Mouse (Mus musculus) T-helper 1 cell (primary cell): ENCODE results near the gene Pi4kb.
"Not testable (repeated sequence)": the region's sequence is repeated elsewhere in the genome, so short reads cannot be mapped to it uniquely, and the experiment has no call there.

Experiments
- in situ Hi-C: fragments of 300-600 bp; cut with MboI, MseI; formaldehyde crosslinking; loops from one replicate; pipeline ENCODE4 v1.15.1; 2025; ENCODE audit warnings: high pct_unique_total_duplicates

Pi4kb gene

GRCm38 (mm10) chr3:95015337-95015872 lies 40.9 kb downstream of the Pi4kb start, which contains the start of gene Zfp687:
TSS of gene Zfp687 (minus strand) at chr3:95015448.
- in situ Hi-C loops: no loop called here

- in situ Hi-C loops: no loop called here
Observed at GRCm38 (mm10) chr3:95015891-95016531, 41.5 kb downstream of the Pi4kb start.

- in situ Hi-C loops: no loop called here
Observed at GRCm38 (mm10) chr3:95016532-95017056, 42.1 kb downstream of the Pi4kb start.

- in situ Hi-C loops: no loop called here
Observed at GRCm38 (mm10) chr3:95018741-95019140, 44.2 kb downstream of the Pi4kb start.

GRCm38 (mm10) chr3:95020956-95021355 lies 46.4 kb downstream of the Pi4kb start:
- in situ Hi-C loops: not testable (repeated sequence)

GRCm38 (mm10) chr3:95024551-95024950 lies 50.0 kb downstream of the Pi4kb start:
- in situ Hi-C loops: no loop called here

GRCm38 (mm10) chr3:95025202-95025601 lies 50.7 kb downstream of the Pi4kb start:
- in situ Hi-C loops: no loop called here

- in situ Hi-C loops: no loop called here
Observed at GRCm38 (mm10) chr3:95027057-95027645, 52.6 kb downstream of the Pi4kb start.

- in situ Hi-C loops: no loop called here
Observed at GRCm38 (mm10) chr3:95027701-95028100, 53.2 kb downstream of the Pi4kb start.

- in situ Hi-C loops: no loop called here
Observed at GRCm38 (mm10) chr3:95028603-95029002, 54.1 kb downstream of the Pi4kb start.

GRCm38 (mm10) chr3:95029291-95029827 lies 54.8 kb downstream of the Pi4kb start:
- in situ Hi-C loops: not testable (repeated sequence)

- in situ Hi-C loops: no loop called here
Observed at GRCm38 (mm10) chr3:95029953-95030352, 55.4 kb downstream of the Pi4kb start.

GRCm38 (mm10) chr3:95041625-95042024 lies 67.1 kb downstream of the Pi4kb start:
- in situ Hi-C loops: no loop called here

GRCm38 (mm10) chr3:95042166-95042837 lies 67.8 kb downstream of the Pi4kb start, which contains the start of gene Psmd4:
TSS of gene Psmd4 (minus strand) at chr3:95042614.
- in situ Hi-C loops: no loop called here

GRCm38 (mm10) chr3:95042838-95043229 lies 68.3 kb downstream of the Pi4kb start:
- in situ Hi-C loops: no loop called here

- in situ Hi-C loops: no loop called here
Observed at GRCm38 (mm10) chr3:95043251-95043650, 68.7 kb downstream of the Pi4kb start.

- in situ Hi-C loops: no loop called here
Observed at GRCm38 (mm10) chr3:95046462-95047057, 72.0 kb downstream of the Pi4kb start.

GRCm38 (mm10) chr3:95047914-95048313 lies 73.4 kb downstream of the Pi4kb start:
- in situ Hi-C loops: no loop called here

- in situ Hi-C loops: no loop called here
Observed at GRCm38 (mm10) chr3:95052959-95053358, 78.4 kb downstream of the Pi4kb start.

- in situ Hi-C loops: no loop called here
Observed at GRCm38 (mm10) chr3:95053701-95054100, 79.2 kb downstream of the Pi4kb start.

GRCm38 (mm10) chr3:95054481-95055260 lies 80.1 kb downstream of the Pi4kb start:
- in situ Hi-C loops: no loop called here
